Mouse (Mus musculus) spleen, embryonic (tissue): ENCODE measurements around the gene Gm13283.
"Not testable (repeated sequence)": the region's sequence is repeated elsewhere in the genome, so short reads cannot be mapped to it uniquely, and the experiment has no call there.

Experiments
- CTCF ChIA-PET: fragments of 350-600 bp; sonication (Branson Sonifier 250); formaldehyde crosslinking; loops from one replicate; lab custom pipeline; 2022; lab: Charles Lee

The Gm13283 gene

GRCm38 (mm10) chr4:88759610-88760268 lies at the start of gene Gm13283:
Gene Gm13283 (plus strand): TSS chr4:88760119.
- CTCF ChIA-PET, result not testable (repeated sequence)

- CTCF ChIA-PET, result interaction anchor here (0.6 kb wide), 1 partner anchor 156 kb away, joined by 4 read pairs; no protein-coding TSS in a partner anchor
Measured at GRCm38 (mm10) chr4:88714281-88714680, 45.6 kb upstream of the Gm13283 start.

GRCm38 (mm10) chr4:88715059-88715458 lies 44.9 kb upstream of the Gm13283 start:
- CTCF ChIA-PET, result no interaction called here

GRCm38 (mm10) chr4:88718715-88719114 lies 41.2 kb upstream of the Gm13283 start:
- CTCF ChIA-PET, result no interaction called here

- CTCF ChIA-PET, result interaction anchor here (0.7 kb wide), 1 partner anchor 35 kb away, joined by 3 read pairs; no protein-coding TSS in a partner anchor
Measured at GRCm38 (mm10) chr4:88721791-88722721, 37.9 kb upstream of the Gm13283 start, which contains the start of the genes Gm26566 and Klhl9. Gene Gm26566 (plus strand): TSS chr4:88721805. Gene Klhl9 (minus strand): TSS chr4:88722465.

- CTCF ChIA-PET, result interaction anchor here (0.6 kb wide), 3 partner anchors 17 to 174 kb away, joined by 3 to 6 read pairs (median 3); no protein-coding TSS in a partner anchor
Measured at GRCm38 (mm10) chr4:88723497-88724090, 36.3 kb upstream of the Gm13283 start.

- CTCF ChIA-PET, result interaction anchor here (0.7 to 2.5 kb wide), 2 partner anchors 14 to 31 kb away, joined by 3 to 11 read pairs; no protein-coding TSS in a partner anchor
Measured at GRCm38 (mm10) chr4:88726727-88727126, 33.2 kb upstream of the Gm13283 start.

- CTCF ChIA-PET, result interaction anchor here (2.5 kb wide), 1 partner anchor 31 kb away, joined by 11 read pairs; no protein-coding TSS in a partner anchor
Measured at GRCm38 (mm10) chr4:88727324-88727723, 32.6 kb upstream of the Gm13283 start.

- CTCF ChIA-PET, result interaction anchor here (0.8 kb wide), 1 partner anchor 16 kb away, joined by 4 read pairs; the partner anchor contains the start of gene Gm13271
Measured at GRCm38 (mm10) chr4:88738480-88738879, 21.4 kb upstream of the Gm13283 start.

GRCm38 (mm10) chr4:88739036-88739435 lies 20.9 kb upstream of the Gm13283 start:
- CTCF ChIA-PET, result interaction anchor here (0.8 kb wide), 1 partner anchor 16 kb away, joined by 4 read pairs; the partner anchor contains the start of gene Gm13271

GRCm38 (mm10) chr4:88741426-88741825 lies 18.5 kb upstream of the Gm13283 start:
- CTCF ChIA-PET, result no interaction called here

GRCm38 (mm10) chr4:88742771-88743371 lies 17.0 kb upstream of the Gm13283 start:
- CTCF ChIA-PET, result no interaction called here

- CTCF ChIA-PET, result no interaction called here
Measured at GRCm38 (mm10) chr4:88744207-88744606, 15.7 kb upstream of the Gm13283 start.

GRCm38 (mm10) chr4:88749926-88750325 lies 10.0 kb upstream of the Gm13283 start:
- CTCF ChIA-PET, result no interaction called here

- CTCF ChIA-PET, result interaction anchor here (1.1 kb wide), 1 partner anchor 16 kb away, joined by 4 read pairs; no protein-coding TSS in a partner anchor
Measured at GRCm38 (mm10) chr4:88754818-88755340, 5.0 kb upstream of the Gm13283 start, which contains the start of gene Gm13271. Gene Gm13271 (plus strand): TSS chr4:88754868.

- CTCF ChIA-PET, result interaction anchor here (0.7 kb wide), 1 partner anchor 35 kb away, joined by 3 read pairs; the partner anchor contains the start of gene Gm26566
Measured at GRCm38 (mm10) chr4:88756581-88757513, 3.1 kb upstream of the Gm13283 start.

- CTCF ChIA-PET, result interaction anchor here (0.7 kb wide), 1 partner anchor 36 kb away, joined by 3 read pairs; the partner anchor contains the start of gene Gm26566
Measured at GRCm38 (mm10) chr4:88757628-88758031, 2.3 kb upstream of the Gm13283 start.

- CTCF ChIA-PET, result not testable (repeated sequence)
Measured at GRCm38 (mm10) chr4:88758751-88759150, 1.2 kb upstream of the Gm13283 start.

GRCm38 (mm10) chr4:88760431-88760830 lies 512 bp downstream of the Gm13283 start:
- CTCF ChIA-PET, result not testable (repeated sequence)
